Mouse (Mus musculus) neutrophil, adult 59 days (primary cell): ENCODE measurements around the gene Dnah9. TPM values are rescaled to one million over a fixed set of nuclear protein-coding genes. Genes with fewer than 3 reads are reported as not detected.

Source experiments
- total RNA-seq, 2 experiments: library from RNA; stranded (reverse); gene quantifications; 1 replicate in 1 of 2; 2 replicates in 1 of 2; pipeline ENCODE4 v1.2.4; 2023

Dnah9 gene
- not detected for total RNA-seq

GRCm38 (mm10) chr11:66167801-66168651 lies at the start of gene Dnah9:
Dnah9 (minus strand) TSS chr11:66168551.

GRCm38 (mm10) chr11:65806909-65807504 lies 361.3 kb downstream of the Dnah9 start, which contains the start of gene Zkscan6:
Zkscan6 (plus strand) TSS chr11:65807175.

GRCm38 (mm10) chr11:65788154-65788553 lies 380.2 kb downstream of the Dnah9 start, which contains the start of gene Map2k4:
Map2k4 (minus strand) TSS chr11:65788297.

